Mouse (Mus musculus) MEL (cell line): ENCODE data around the gene Mier2. TPM values are rescaled to one million over a fixed set of nuclear protein-coding genes. Genes with fewer than 3 reads are reported as not detected.

Source experiments
- DNase-seq: peaks from one replicate; pipeline ENCODE4 v3.0.0; 2011; ENCODE audit warnings: low read depth, low spot score
- H3K27ac ChIP-seq: 2 replicates; pipeline ENCODE4 v1.5.1; 2012; ENCODE audit warnings: low read depth, mild to moderate bottlenecking, control low read depth, low read length, moderate library complexity; ENCODE audit not compliant: control insufficient read depth
- H3K27me3 ChIP-seq, 2 experiments: fragments of 150-350 bp in 1 of 2; sonication (generic) in 1 of 2; 2 replicates each; pipeline ENCODE4 v1.6.1; 2012; ENCODE audit warnings: low read length in 2 of 2, mild to moderate bottlenecking in 2 of 2, improper control_type of control experiment in 1 of 2, moderate library complexity in 1 of 2; ENCODE audit not compliant: insufficient read depth in 2 of 2, control insufficient read depth in 1 of 2
- H3K36me3 ChIP-seq, 2 experiments: 2 replicates each; pipeline ENCODE4 v1.6.1; 2012 to 2014; ENCODE audit warnings: low read length in 2 of 2, improper control_type of control experiment in 1 of 2, inconsistent platforms in 1 of 2, mild to moderate bottlenecking in 1 of 2; ENCODE audit not compliant: insufficient read depth in 2 of 2, control insufficient read depth in 1 of 2
- H3K4me1 ChIP-seq, 2 experiments: fragments of 150-350 bp in 1 of 2; sonication (generic) in 1 of 2; 2 replicates each; pipeline ENCODE4 v1.6.1; 2012; ENCODE audit warnings: low read length in 2 of 2, improper control_type of control experiment in 1 of 2, mild to moderate bottlenecking in 1 of 2; ENCODE audit not compliant: insufficient read depth in 2 of 2, control insufficient read depth in 1 of 2
- H3K4me3 ChIP-seq, 2 experiments: fragments of 150-350 bp in 1 of 2; sonication (generic) in 1 of 2; 2 replicates each; pipeline ENCODE4 v1.5.1; 2012; ENCODE audit warnings: low read depth in 2 of 2, low read length in 2 of 2, mild to moderate bottlenecking in 2 of 2, moderate library complexity in 2 of 2, control low read depth in 1 of 2, improper control_type of control experiment in 1 of 2; ENCODE audit not compliant: control insufficient read depth in 1 of 2, insufficient read depth in 1 of 2
- H3K79me2 ChIP-seq: 2 replicates; pipeline ENCODE4 v1.6.1; 2012; ENCODE audit warnings: mild to moderate bottlenecking, low read length, moderate library complexity; ENCODE audit not compliant: control insufficient read depth, poor library complexity, insufficient read depth
- H3K9ac ChIP-seq: 2 replicates; pipeline ENCODE4 v1.6.1; 2012; ENCODE audit warnings: low read depth, mild to moderate bottlenecking, control low read depth, low read length, moderate library complexity; ENCODE audit not compliant: control insufficient read depth, poor library complexity, severe bottlenecking
- H3K9me3 ChIP-seq: fragments of 150-350 bp; sonication (generic); replicated peaks from 2 replicates; pipeline ENCODE4 v1.6.1; 2012; ENCODE audit warnings: mild to moderate bottlenecking, low read length, improper control_type of control experiment, moderate library complexity; ENCODE audit not compliant: insufficient read depth
- BHLHE40 ChIP-seq: IDR thresholded peaks from 2 replicates; pipeline ENCODE4 v1.6.1; 2012; ENCODE audit warnings: low read depth, mild to moderate bottlenecking, inconsistent platforms, low read length, improper control_type of control experiment, borderline replicate concordance
- CHD2 ChIP-seq: IDR thresholded peaks from 2 replicates; pipeline ENCODE4 v1.6.1; 2011; ENCODE audit warnings: low read length, improper control_type of control experiment
- E2F4 ChIP-seq: IDR thresholded peaks from 2 replicates; pipeline ENCODE4 v1.6.1; 2011; ENCODE audit warnings: low read depth, low read length, improper control_type of control experiment, borderline replicate concordance
- EP300 ChIP-seq, 2 experiments: IDR thresholded peaks; 2 replicates each; pipeline ENCODE4 v1.6.1; 2011; ENCODE audit warnings: improper control_type of control experiment in 2 of 2, low read length in 2 of 2, low read depth in 1 of 2, mild to moderate bottlenecking in 1 of 2
- ETS1 ChIP-seq: IDR thresholded peaks from 2 replicates; pipeline ENCODE4 v1.6.1; 2012; ENCODE audit warnings: low read depth, mild to moderate bottlenecking, inconsistent platforms, low read length, improper control_type of control experiment, moderate library complexity
- GABPA ChIP-seq: IDR thresholded peaks from 2 replicates; pipeline ENCODE4 v1.6.1; 2012; ENCODE audit warnings: low read depth, mild to moderate bottlenecking, inconsistent platforms, low read length, improper control_type of control experiment, moderate library complexity
- HCFC1 ChIP-seq: IDR thresholded peaks from 2 replicates; pipeline ENCODE4 v1.6.1; 2012; ENCODE audit warnings: low read depth, mild to moderate bottlenecking, inconsistent platforms, low read length, improper control_type of control experiment, moderate library complexity
- JUND ChIP-seq: IDR thresholded peaks from 2 replicates; pipeline ENCODE4 v1.6.1; 2011; ENCODE audit warnings: low read depth, mild to moderate bottlenecking, improper control_type of control experiment, low read length
- KAT2A ChIP-seq: conservative IDR thresholded peaks from 2 replicates; pipeline ENCODE4 v1.6.1; 2012; ENCODE audit warnings: low read depth, low read length, improper control_type of control experiment, inconsistent platforms
- MAFK ChIP-seq: IDR thresholded peaks from 2 replicates; pipeline ENCODE4 v1.6.1; 2011; ENCODE audit warnings: low read depth, mild to moderate bottlenecking, low read length, improper control_type of control experiment, borderline replicate concordance
- MEF2A ChIP-seq: IDR thresholded peaks from 2 replicates; pipeline ENCODE4 v1.6.1; 2014; ENCODE audit warnings: low read depth, mild to moderate bottlenecking, inconsistent platforms, low read length, improper control_type of control experiment; ENCODE audit not compliant: poor library complexity, insufficient replicate concordance, severe bottlenecking; ENCODE audit errors: extremely low read depth
- MYB ChIP-seq: IDR thresholded peaks from 2 replicates; pipeline ENCODE4 v1.6.1; 2011; ENCODE audit warnings: mild to moderate bottlenecking, low read depth, low read length, improper control_type of control experiment
- MYC ChIP-seq: IDR thresholded peaks from 2 replicates; pipeline ENCODE4 v1.6.1; 2011; ENCODE audit warnings: low read depth, mild to moderate bottlenecking, low read length, improper control_type of control experiment, moderate library complexity
- NELFE ChIP-seq: IDR thresholded peaks from 2 replicates; pipeline ENCODE4 v1.6.1; 2011; ENCODE audit warnings: low read depth, low read length, improper control_type of control experiment
- NRF1 ChIP-seq: IDR thresholded peaks from 2 replicates; pipeline ENCODE4 v1.6.1; 2014; ENCODE audit warnings: low read depth, mild to moderate bottlenecking, inconsistent platforms, low read length, improper control_type of control experiment, moderate library complexity; ENCODE audit not compliant: poor library complexity, insufficient read depth, severe bottlenecking
- POLR2AphosphoS2 ChIP-seq: IDR thresholded peaks from 2 replicates; pipeline ENCODE4 v1.6.1; 2011; ENCODE audit warnings: low read length, improper control_type of control experiment
- POLR2AphosphoS5 ChIP-seq: IDR thresholded peaks from 2 replicates; pipeline ENCODE4 v1.6.1; 2012; ENCODE audit warnings: low read depth, borderline replicate concordance, mild to moderate bottlenecking, inconsistent platforms, low read length, moderate library complexity, mixed read lengths
- RAD21 ChIP-seq: IDR thresholded peaks from 2 replicates; pipeline ENCODE4 v1.6.1; 2011; ENCODE audit warnings: mild to moderate bottlenecking, low read depth, low read length, improper control_type of control experiment
- RCOR1 ChIP-seq: IDR thresholded peaks from 2 replicates; pipeline ENCODE4 v1.6.1; 2012; ENCODE audit warnings: low read depth, mild to moderate bottlenecking, inconsistent platforms, low read length, improper control_type of control experiment
- SIN3A ChIP-seq: IDR thresholded peaks from 2 replicates; pipeline ENCODE4 v1.6.1; 2012; ENCODE audit warnings: low read length, improper control_type of control experiment, inconsistent platforms
- SMC3 ChIP-seq: IDR thresholded peaks from 2 replicates; pipeline ENCODE4 v1.6.1; 2011; ENCODE audit warnings: low read depth, low read length, improper control_type of control experiment
- TBP ChIP-seq: IDR thresholded peaks from 2 replicates; pipeline ENCODE4 v1.8.0; 2011; ENCODE audit warnings: low read depth, low read length, improper control_type of control experiment
- UBTF ChIP-seq: IDR thresholded peaks from 2 replicates; pipeline ENCODE4 v1.6.1; 2012; ENCODE audit warnings: low read depth, mild to moderate bottlenecking, inconsistent platforms, low read length, improper control_type of control experiment, moderate library complexity, borderline replicate concordance; ENCODE audit not compliant: insufficient read depth
- USF1 ChIP-seq: IDR thresholded peaks from 2 replicates; pipeline ENCODE4 v1.6.1; 2014; ENCODE audit warnings: low read depth, mild to moderate bottlenecking, inconsistent platforms, low read length, improper control_type of control experiment, moderate library complexity
- USF2 ChIP-seq, 2 experiments: IDR thresholded peaks; 2 replicates each; pipeline ENCODE4 v1.6.1; 2011 to 2012; ENCODE audit warnings: improper control_type of control experiment in 2 of 2, low read length in 2 of 2, borderline replicate concordance in 1 of 2, inconsistent platforms in 1 of 2, low read depth in 1 of 2, mild to moderate bottlenecking in 1 of 2; ENCODE audit not compliant: insufficient read depth in 1 of 2
- ZKSCAN1 ChIP-seq: IDR thresholded peaks from 2 replicates; pipeline ENCODE4 v1.6.1; 2012; ENCODE audit warnings: low read depth, mild to moderate bottlenecking, inconsistent platforms, low read length, improper control_type of control experiment, moderate library complexity
- ZNF384 ChIP-seq: IDR thresholded peaks from 2 replicates; pipeline ENCODE4 v1.6.1; 2012; ENCODE audit warnings: low read depth, mild to moderate bottlenecking, inconsistent platforms, low read length, improper control_type of control experiment
- polyA plus RNA-seq, 2 experiments: library from polyadenylated mRNA; stranded (reverse) in 1 of 2; unstranded in 1 of 2; fragments of >175 nt in 1 of 2; fragments of >200 nt in 1 of 2; gene quantifications; 2 replicates each; pipeline versions ENCODE4 v1.2.1 to v1.2.4; 2012; ENCODE audit warnings: low replicate concordance in 2 of 2, low read depth in 1 of 2; ENCODE audit not compliant: insufficient read length in 2 of 2, insufficient read depth in 1 of 2, missing spikeins in 1 of 2
- total RNA-seq: library from RNA; depleted of rRNA; stranded (reverse); fragments of 300-350 nt; gene quantifications from 2 replicates; pipeline ENCODE4 v1.2.3, GENCODE M21; 2012

Mier2 gene
- total and polyA plus RNA-seq, 3 experiments, result 24.8 to 36.2 TPM; not detected in 1

- H3K4me3 ChIP-seq, result no peak overlapping the region
- TF ChIP-seq MYB (no peak), HCFC1 (no peak), ETS1 (no peak), RAD21 (no peak), SIN3A (no peak), NELFE (no peak), E2F4 (no peak), NRF1 (no peak), GABPA (no peak), POLR2AphosphoS2 (no peak), UBTF (no peak), MAFK (no peak), POLR2AphosphoS5 (no peak), BHLHE40 (no peak), CHD2 (no peak), SMC3 (no peak), USF1 (no peak), EP300 (IDR thresholded peaks at IDR 0.05; ENCODE audit: low read depth in 1 of 2, low read length in 2 of 2) (no peak), ZNF384 (no peak), MYC (no peak)
- no peak overlapping the region for H3K9ac ChIP-seq
- no peak overlapping the region for H3K27ac ChIP-seq
- no peaks in the 10 kb centered on the region for H3K4me1 ChIP-seq
- no peaks in the 10 kb centered on the region for H3K79me2 ChIP-seq
- H3K36me3 ChIP-seq, result no peaks in the 10 kb centered on the region
- H3K9me3 ChIP-seq, result no peaks in the 10 kb centered on the region
- DNase-seq, result no peak
- H3K27me3 ChIP-seq, result no peaks in the 10 kb centered on the region
Observed at GRCm38 (mm10) chr10:79539701-79540495, 15.1 kb downstream of the Mier2 start.

- H3K79me2 ChIP-seq, result no peaks in the 10 kb centered on the region
- H3K4me1 ChIP-seq, result no peaks in the 10 kb centered on the region; a peak in 1 of 4 replicates
- no peak for DNase-seq
- H3K27me3 ChIP-seq, result no peaks in the 10 kb centered on the region
- H3K9me3 ChIP-seq, result no peaks in the 10 kb centered on the region
- no peak for TF ChIP-seq TBP
- no peak for TF ChIP-seq ZNF384
- no peak for TF ChIP-seq MEF2A
- TF ChIP-seq ZKSCAN1, result no peak
- TF ChIP-seq SIN3A, result no peak
- no peak for TF ChIP-seq RAD21
- no peak for TF ChIP-seq RCOR1
- no peak for TF ChIP-seq MYB
- TF ChIP-seq NELFE, result no peak
- TF ChIP-seq EP300 (IDR thresholded peaks at IDR 0.05; ENCODE audit: low read depth in 1 of 2, low read length in 2 of 2), result no peak
- TF ChIP-seq ETS1, result no peak
- TF ChIP-seq USF2 (IDR thresholded peaks at IDR 0.05; ENCODE audit: borderline replicate concordance in 1 of 2, insufficient read depth in 1 of 2, low read depth in 1 of 2, low read length in 2 of 2), result no peak
- TF ChIP-seq CHD2, result no peak
- no peak for TF ChIP-seq JUND
- no peak for TF ChIP-seq KAT2A
- no peak overlapping the region for H3K9ac ChIP-seq
- H3K27ac ChIP-seq, result no peak overlapping the region
- 0 out of 4 replicates have a peak, but pooled peaks cover 0 to 3% of the 10 kb centered on the region in 2 experiments for H3K36me3 ChIP-seq
- H3K4me3 ChIP-seq, result no peak overlapping the region
Observed at GRCm38 (mm10) chr10:79538873-79539272, 16.1 kb downstream of the Mier2 start.
